14 mouse cellular contexts compared by ENCODE assay signal in genomic region chr9:14654010-14654409, GRCm38 (mm10). TPM values are rescaled to one million over a fixed set of nuclear protein-coding genes. Genes with fewer than 3 reads are reported as not detected.
DNase-seq lines count a peak whose midpoint lies in the region; ATAC-seq and TF ChIP-seq lines count a peak whose summit lies in the region.
"Had no signal": no experiment of that assay in that cellular context is flagged by ENCODE, and none has a peak within 500 bp of the region (broad histone marks: within the 10 kb centered on the region; RNA-seq: fewer than 3 reads in every experiment).

No protein-coding gene starts in this region.

- no peak overlapping the region for H3K27ac ChIP-seq in kidney, postnatal 0 days
- H3K27ac ChIP-seq: forebrain, embryonic 12.5 days; midbrain, embryonic 12.5 days had no signal

- no peaks in the 10 kb centered on the region for H3K27me3 ChIP-seq in kidney, postnatal 0 days (ENCODE audit: insufficient read depth, low read length)
- H3K27me3 ChIP-seq: forebrain, embryonic 12.5 days; midbrain, embryonic 12.5 days had no signal

- no peak overlapping the region for H3K9ac ChIP-seq in kidney, postnatal 0 days (ENCODE audit: low read depth, low read length)
- H3K9ac ChIP-seq: forebrain, embryonic 12.5 days; midbrain, embryonic 12.5 days had no signal

- no peaks in the 10 kb centered on the region for H3K9me3 ChIP-seq in kidney, postnatal 0 days (replicated peaks; ENCODE audit: low read length)
- H3K9me3 ChIP-seq: forebrain, embryonic 12.5 days; midbrain, embryonic 12.5 days had no signal

- H3K36me3 ChIP-seq in kidney, postnatal 0 days (ENCODE audit: insufficient read depth, low read length) = no peaks in the 10 kb centered on the region
- H3K36me3 ChIP-seq: forebrain, embryonic 12.5 days; midbrain, embryonic 12.5 days had no signal

- H3K4me3 ChIP-seq in kidney, postnatal 0 days (replicated peaks; ENCODE audit: low read depth, low read length) = no peak overlapping the region
- H3K4me3 ChIP-seq: forebrain, embryonic 12.5 days; midbrain, embryonic 12.5 days had no signal

- no peaks in the 10 kb centered on the region for H3K4me1 ChIP-seq in kidney, postnatal 0 days (replicated peaks; ENCODE audit: insufficient read depth, low read length)
- H3K4me1 ChIP-seq: forebrain, embryonic 12.5 days; midbrain, embryonic 12.5 days had no signal

- WGBS in kidney, postnatal 0 days = 84% methylated on average over 2 of the region's 2 CpGs

- peak; percentile 40; the same call in 1 of the 2 replicates for TF ChIP-seq CTCF in kidney, postnatal 0 days (IDR thresholded peaks at IDR 0.05; ENCODE audit: low read depth)

- H3K4me2 ChIP-seq in kidney, postnatal 0 days (ENCODE audit: low read length) = no peak overlapping the region
- H3K4me2 ChIP-seq: forebrain, embryonic 12.5 days; midbrain, embryonic 12.5 days had no signal

- DNase-seq in kidney, postnatal 0 days (ENCODE audit: low spot score) = no peak
- DNase-seq in kidney, postnatal 36 days = no peak
- peak; percentile 9 for DNase-seq in 3T3-L1 (ENCODE audit: low read depth, low spot score)
- DNase-seq in A20 (ENCODE audit: low read depth, low spot score) = peak; percentile 25
- peak; percentile 65 for DNase-seq in R1 (ENCODE audit: low read depth, low spot score)
- no peak for DNase-seq in right cerebral cortex, postnatal 4 days
- DNase-seq in embryo, embryonic 11 days = no peak
- DNase-seq: adrenal gland, adult 8-10 months; heart, adult 18-20 months; kidney, postnatal 10 days; lung, postnatal 10 days; right cerebral cortex, postnatal 14 days had no signal

- ATAC-seq in kidney, postnatal 0 days (replicated peaks; ENCODE audit: low FRiP score, low read depth) = no peak

RNA-seq across cellular contexts. Expression of gene Amotl1, which starts 9.2 kb away (rescaled TPM):
- 12.0 and 12.8 TPM in 2 replicates for polyA plus RNA-seq in kidney, postnatal 0 days (2015; fragmentation: Nextera tagmentation; extraction: Ambion mirVana)

Comparison
In these comparisons a context has a peak if more than half of its experiments do, and no peak if none do; other contexts are left out.
1. DNase-seq: peak in 3T3-L1 (single experiment), A20 (single experiment) and R1 (single experiment); none in kidney, postnatal 0 days (single experiment), kidney, postnatal 36 days (0 of 2), right cerebral cortex, postnatal 4 days (single experiment) and embryo, embryonic 11 days (single experiment).